ENCODE assay signal across 18 mouse cellular contexts in the genomic region with DNA sequence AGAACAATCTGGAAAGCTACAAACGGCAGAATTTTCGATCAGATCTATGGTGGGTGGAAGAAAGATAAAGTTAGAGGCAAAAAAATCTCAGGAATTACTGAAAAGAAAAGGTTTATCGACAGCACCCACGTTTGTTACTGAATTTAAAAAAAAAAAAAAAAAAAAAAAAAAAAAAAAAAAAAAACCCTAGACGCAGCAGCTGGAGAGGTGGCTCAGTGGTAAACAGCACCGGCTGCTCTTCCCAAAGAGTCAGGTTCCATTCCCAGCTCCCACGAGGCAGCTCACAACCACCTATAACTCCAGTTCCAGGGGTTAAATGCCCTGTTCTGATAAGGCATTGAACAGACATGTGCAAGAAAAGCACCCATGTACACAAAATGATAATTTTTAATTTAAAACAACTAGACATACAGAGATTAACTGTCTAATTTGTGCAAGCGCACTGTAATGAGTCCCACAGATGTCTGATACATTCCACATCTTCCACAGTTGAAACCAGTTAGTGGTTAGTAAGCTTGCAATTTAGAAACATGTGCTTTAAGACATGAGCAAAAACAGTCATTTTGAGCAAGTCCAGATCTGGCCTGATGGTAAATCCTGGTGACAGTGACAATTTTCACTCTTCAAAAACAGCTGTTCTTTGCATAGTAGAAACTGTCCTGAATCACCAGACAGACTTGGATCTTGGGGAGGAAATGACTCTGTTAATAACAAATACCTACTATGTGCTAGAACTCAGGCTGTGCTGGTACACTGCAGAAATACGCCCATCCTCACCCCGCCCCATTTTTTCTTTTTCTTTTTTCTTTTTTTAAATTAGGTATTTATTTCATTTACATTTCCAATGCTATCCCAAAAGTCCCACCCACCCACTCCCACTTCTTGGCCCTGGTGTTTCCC.
DNase-seq lines count a peak whose midpoint lies in the region; ATAC-seq and TF ChIP-seq lines count a peak whose summit lies in the region.
"Had no signal": no experiment of that assay in that cellular context is flagged by ENCODE, and none has a peak within 500 bp of the region (broad histone marks: within the 10 kb centered on the region; RNA-seq: fewer than 3 reads in every experiment).

No protein-coding gene starts in this region.

- H3K9ac ChIP-seq in embryonic facial prominence, embryonic 13.5 days, result no peak overlapping the region
- no peak overlapping the region for H3K9ac ChIP-seq in limb, embryonic 14.5 days (ENCODE audit: low read depth, low read length, severe bottlenecking)
- H3K9ac ChIP-seq: hindbrain, embryonic 12.5 days had no signal

- peaks cover 17% of the 10 kb centered on the region for H3K4me1 ChIP-seq in embryonic facial prominence, embryonic 13.5 days
- H3K4me1 ChIP-seq in limb, embryonic 10.5 days, result peaks cover 22% of the 10 kb centered on the region
- H3K4me1 ChIP-seq in limb, embryonic 14.5 days (ENCODE audit: control insufficient read depth, insufficient read depth, low read length), result 0 out of 2 replicates have a peak, but pooled peaks cover 7% of the 10 kb centered on the region
- H3K4me1 ChIP-seq: heart, embryonic 10.5 days; hindbrain, embryonic 12.5 days had no signal

- WGBS in embryonic facial prominence, embryonic 13.5 days, result 38% methylated on average over 10 of the region's 10 CpGs
- 67% methylated on average over 10 of the region's 10 CpGs for WGBS in limb, embryonic 10.5 days
- 44% methylated on average over 10 of the region's 10 CpGs for WGBS in limb, embryonic 14.5 days

- no peak for TF ChIP-seq POLR2A in limb, embryonic 14.5 days (IDR thresholded peaks at IDR 0.05; ENCODE audit: borderline replicate concordance, extremely low read depth, insufficient read depth, insufficient read length)

- H3K4me3 ChIP-seq in embryonic facial prominence, embryonic 13.5 days, result peak overlapping the region; percentile 19; the same call in 1 of the 2 replicates
- no peak overlapping the region for H3K4me3 ChIP-seq in limb, embryonic 10.5 days
- H3K4me3 ChIP-seq in limb, embryonic 14.5 days (replicated peaks; ENCODE audit: low read length), result no peak overlapping the region
- H3K4me3 ChIP-seq: heart, embryonic 10.5 days; hindbrain, embryonic 12.5 days had no signal

- H3K9me3 ChIP-seq in embryonic facial prominence, embryonic 13.5 days, result no peaks in the 10 kb centered on the region
- no peaks in the 10 kb centered on the region for H3K9me3 ChIP-seq in limb, embryonic 10.5 days (replicated peaks)
- H3K9me3 ChIP-seq in limb, embryonic 14.5 days (ENCODE audit: control insufficient read depth, low read length), result no peaks in the 10 kb centered on the region
- H3K9me3 ChIP-seq: heart, embryonic 10.5 days; hindbrain, embryonic 12.5 days had no signal

- H3K36me3 ChIP-seq in embryonic facial prominence, embryonic 13.5 days, result no peaks in the 10 kb centered on the region
- no peaks in the 10 kb centered on the region for H3K36me3 ChIP-seq in limb, embryonic 10.5 days
- H3K36me3 ChIP-seq in limb, embryonic 14.5 days (ENCODE audit: control insufficient read depth, insufficient read depth, low read length), result no peaks in the 10 kb centered on the region
- H3K36me3 ChIP-seq: heart, embryonic 10.5 days; hindbrain, embryonic 12.5 days had no signal

- no peaks in the 10 kb centered on the region for H3K27me3 ChIP-seq in embryonic facial prominence, embryonic 13.5 days
- H3K27me3 ChIP-seq in limb, embryonic 10.5 days (ENCODE audit: low read depth, poor library complexity, severe bottlenecking), result no peaks in the 10 kb centered on the region
- H3K27me3 ChIP-seq in limb, embryonic 14.5 days (ENCODE audit: control insufficient read depth, insufficient read depth, low read length), result no peaks in the 10 kb centered on the region
- H3K27me3 ChIP-seq: hindbrain, embryonic 12.5 days; Patski had no signal

- ATAC-seq in embryonic facial prominence, embryonic 13.5 days (ENCODE audit: insufficient number of reproducible peaks, insufficient read depth, low FRiP score, low TSS enrichment, low read depth), result 0 out of 2 replicates have a peak, but pooled peaks have one; percentile 59
- ATAC-seq in limb, embryonic 14.5 days (ENCODE audit: low FRiP score, low read depth), result peak; percentile 42
- ATAC-seq: CD4-positive, CD25-positive, alpha-beta regulatory T cell, adult 4 months; forebrain, embryonic 14.5 days; hindbrain, embryonic 16.5 days; Patski had no signal

- peak; percentile 9 for DNase-seq in embryo, embryonic 10.5 days (ENCODE audit: low spot score)
- no peak for DNase-seq in embryo, embryonic 10 days (ENCODE audit: low spot score)
- no peak for DNase-seq in limb, embryonic 10.5 days (ENCODE audit: low spot score)
- DNase-seq in limb, embryonic 14.5 days (ENCODE audit: low spot score), result peak; percentile 5
- DNase-seq in T-cell, adult 2 months (ENCODE audit: low spot score), result no peak
- no peak for DNase-seq in cerebellum, adult 11-12 months
- DNase-seq in urinary bladder, postnatal 10 days (ENCODE audit: low spot score), result no peak
- DNase-seq: cerebellum, adult 8-10 months; cerebellum, postnatal 36 days; heart, adult 18-20 months; heart, postnatal 10 days had no signal

- H3K4me2 ChIP-seq in embryonic facial prominence, embryonic 13.5 days, result peak overlapping the region; percentile 45
- H3K4me2 ChIP-seq in limb, embryonic 14.5 days (replicated peaks; ENCODE audit: low read depth, low read length, severe bottlenecking), result 0 out of 2 replicates have a peak overlapping the region, but pooled peaks have one; percentile 32
- H3K4me2 ChIP-seq: hindbrain, embryonic 12.5 days had no signal

- no peak overlapping the region for H3K27ac ChIP-seq in embryonic facial prominence, embryonic 13.5 days
- peak overlapping the region; percentile 56; the same call in 1 of the 2 replicates for H3K27ac ChIP-seq in limb, embryonic 10.5 days
- H3K27ac ChIP-seq in limb, embryonic 14.5 days (replicated peaks; ENCODE audit: low read depth, low read length), result no peak overlapping the region
- H3K27ac ChIP-seq: heart, embryonic 10.5 days; hindbrain, embryonic 12.5 days had no signal

Comparison
In these comparisons a context has a peak if more than half of its experiments do, and no peak if none do; other contexts are left out.
1. DNase-seq: peak in embryo, embryonic 10.5 days (single experiment) and limb, embryonic 14.5 days (single experiment); none in embryo, embryonic 10 days (single experiment), limb, embryonic 10.5 days (single experiment), T-cell, adult 2 months (single experiment), cerebellum, adult 11-12 months (single experiment) and urinary bladder, postnatal 10 days (single experiment).